ENCODE assay signal across 8 mouse cellular contexts in the genomic region with DNA sequence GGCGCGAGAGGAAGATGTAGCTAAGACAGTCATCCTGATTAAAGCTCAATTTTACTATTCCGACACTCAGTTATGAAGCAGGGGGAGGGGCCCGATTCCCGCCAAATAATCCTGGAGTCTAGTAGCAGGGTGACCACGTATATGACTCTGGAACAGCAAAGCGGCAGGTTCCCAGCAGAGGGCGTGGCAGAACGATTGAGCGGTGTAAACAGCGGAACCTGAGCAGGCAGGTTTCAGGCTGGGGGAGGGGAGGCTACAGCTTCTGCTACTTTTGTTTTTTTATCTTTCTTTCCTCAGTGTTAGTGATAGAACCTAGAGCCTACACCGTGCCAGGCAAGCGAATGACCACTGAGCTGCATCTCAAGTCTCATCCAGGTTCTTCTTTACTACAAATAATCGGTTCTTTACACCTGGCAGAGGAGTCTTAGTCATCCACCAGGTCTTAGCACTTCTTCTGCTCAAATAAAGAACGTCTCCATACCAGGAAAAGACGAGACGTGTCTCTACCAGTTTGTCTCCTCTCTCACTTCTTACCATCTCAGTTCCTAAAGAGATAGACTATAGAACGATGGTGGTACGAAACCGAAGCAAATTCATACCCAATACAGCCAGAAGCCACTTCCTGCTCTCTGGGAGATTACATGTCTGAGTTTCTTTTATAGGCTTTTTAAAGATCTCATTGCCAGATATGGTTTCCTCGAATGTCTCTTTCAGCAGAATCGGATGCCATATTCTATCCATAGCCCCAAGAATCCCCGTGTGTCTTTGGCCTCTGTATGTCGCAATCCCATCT.
A peak's percentile ranks its signal among the peaks of the same experiment; 100 is the strongest.
DNase-seq lines count a peak whose midpoint lies in the region; ATAC-seq and TF ChIP-seq lines count a peak whose summit lies in the region.
"Had no signal": no experiment of that assay in that cellular context is flagged by ENCODE, and none has a peak within 500 bp of the region (broad histone marks: within the 10 kb centered on the region; RNA-seq: fewer than 3 reads in every experiment).

No protein-coding gene starts in this region.

- no peak overlapping the region for H3K4me3 ChIP-seq in midbrain, postnatal 0 days (ENCODE audit: low read depth, low read length)
- no peak overlapping the region for H3K4me3 ChIP-seq in midbrain, embryonic 13.5 days (replicated peaks)
- no peak overlapping the region for H3K4me3 ChIP-seq in embryonic facial prominence, embryonic 10.5 days
- no peak overlapping the region for H3K4me3 ChIP-seq in limb, embryonic 10.5 days

- no peak for ATAC-seq in midbrain, postnatal 0 days (ENCODE audit: low FRiP score)
- no peak for ATAC-seq in midbrain, embryonic 13.5 days

- peak; percentile 40 for TF ChIP-seq CTCF in midbrain, postnatal 0 days (IDR thresholded peaks at IDR 0.05)

- H3K36me3 ChIP-seq in midbrain, postnatal 0 days (ENCODE audit: insufficient read depth, low read length): no peaks in the 10 kb centered on the region
- H3K36me3 ChIP-seq in midbrain, embryonic 13.5 days: no peaks in the 10 kb centered on the region
- no peaks in the 10 kb centered on the region for H3K36me3 ChIP-seq in embryonic facial prominence, embryonic 10.5 days (replicated peaks)
- no peaks in the 10 kb centered on the region for H3K36me3 ChIP-seq in limb, embryonic 10.5 days

- H3K27ac ChIP-seq in midbrain, postnatal 0 days (ENCODE audit: low read depth, low read length): no peak overlapping the region
- H3K27ac ChIP-seq in midbrain, embryonic 13.5 days: no peak overlapping the region
- H3K27ac ChIP-seq in embryonic facial prominence, embryonic 10.5 days (replicated peaks): no peak overlapping the region
- H3K27ac ChIP-seq in limb, embryonic 10.5 days: no peak overlapping the region

- H3K9ac ChIP-seq in midbrain, postnatal 0 days (replicated peaks; ENCODE audit: low read length, poor library complexity, severe bottlenecking): no peak overlapping the region
- H3K9ac ChIP-seq in midbrain, embryonic 13.5 days (replicated peaks): no peak overlapping the region

- H3K9me3 ChIP-seq in midbrain, postnatal 0 days (ENCODE audit: low read length): no peaks in the 10 kb centered on the region
- no peaks in the 10 kb centered on the region for H3K9me3 ChIP-seq in midbrain, embryonic 13.5 days
- no peaks in the 10 kb centered on the region for H3K9me3 ChIP-seq in embryonic facial prominence, embryonic 10.5 days
- H3K9me3 ChIP-seq in limb, embryonic 10.5 days (replicated peaks): no peaks in the 10 kb centered on the region

- no peak overlapping the region for H3K4me2 ChIP-seq in midbrain, postnatal 0 days (ENCODE audit: low read depth, low read length, poor library complexity, severe bottlenecking)
- no peak overlapping the region for H3K4me2 ChIP-seq in midbrain, embryonic 13.5 days (replicated peaks)

- DNase-seq in midbrain, postnatal 0 days (ENCODE audit: low spot score): peak; percentile 41
- peak; percentile 47 for DNase-seq in embryonic facial prominence, embryonic 10.5 days (ENCODE audit: low spot score)
- DNase-seq in limb, embryonic 10.5 days (ENCODE audit: low spot score): peak; percentile 50
- DNase-seq in urinary bladder, postnatal 14 days (ENCODE audit: low spot score): peak; percentile 47
- no peak for DNase-seq in layer of hippocampus, adult 9-10 months (ENCODE audit: low spot score)
- no peak for DNase-seq in right cerebral cortex, postnatal 25 days
- DNase-seq: layer of hippocampus, adult 9-11 months had no signal

- WGBS in midbrain, postnatal 0 days: 63% methylated on average over 24 of the region's 24 CpGs
- 67% methylated on average over 24 of the region's 24 CpGs for WGBS in midbrain, embryonic 13.5 days
- WGBS in embryonic facial prominence, embryonic 10.5 days: 61% methylated on average over 24 of the region's 24 CpGs
- WGBS in limb, embryonic 10.5 days: 60% methylated on average over 24 of the region's 24 CpGs

- H3K4me1 ChIP-seq in midbrain, postnatal 0 days (ENCODE audit: insufficient read depth, low read length): no peaks in the 10 kb centered on the region
- H3K4me1 ChIP-seq in midbrain, embryonic 13.5 days (replicated peaks): no peaks in the 10 kb centered on the region
- peaks cover 4% of the 10 kb centered on the region for H3K4me1 ChIP-seq in embryonic facial prominence, embryonic 10.5 days
- H3K4me1 ChIP-seq in limb, embryonic 10.5 days: no peaks in the 10 kb centered on the region

- H3K27me3 ChIP-seq in midbrain, postnatal 0 days (ENCODE audit: insufficient read depth, low read length): no peaks in the 10 kb centered on the region
- no peaks in the 10 kb centered on the region for H3K27me3 ChIP-seq in midbrain, embryonic 13.5 days
- no peaks in the 10 kb centered on the region for H3K27me3 ChIP-seq in embryonic facial prominence, embryonic 10.5 days (replicated peaks; ENCODE audit: low read depth, poor library complexity, severe bottlenecking)
- no peaks in the 10 kb centered on the region for H3K27me3 ChIP-seq in limb, embryonic 10.5 days (ENCODE audit: low read depth, poor library complexity, severe bottlenecking)

Comparison
In these comparisons a context has a peak if more than half of its experiments do, and no peak if none do; other contexts are left out.
1. DNase-seq: peak in midbrain, postnatal 0 days (single experiment), embryonic facial prominence, embryonic 10.5 days (single experiment), limb, embryonic 10.5 days (single experiment) and urinary bladder, postnatal 14 days (single experiment); none in layer of hippocampus, adult 9-10 months (single experiment) and right cerebral cortex, postnatal 25 days (single experiment).